Mouse (Mus musculus) right cerebral cortex, postnatal 36 days (tissue): ENCODE data around the gene Mink1.
"Not testable (repeated sequence)": the region's sequence is repeated elsewhere in the genome, so short reads cannot be mapped to it uniquely, and the experiment has no call there.

Experiments used
- DNase-seq, 2 experiments: peaks; one replicate each; pipeline ENCODE4 v3.0.0; 2022; ENCODE audit warnings: low spot score in 2 of 2, mixed read lengths in 1 of 2

The Mink1 gene

DNA sequence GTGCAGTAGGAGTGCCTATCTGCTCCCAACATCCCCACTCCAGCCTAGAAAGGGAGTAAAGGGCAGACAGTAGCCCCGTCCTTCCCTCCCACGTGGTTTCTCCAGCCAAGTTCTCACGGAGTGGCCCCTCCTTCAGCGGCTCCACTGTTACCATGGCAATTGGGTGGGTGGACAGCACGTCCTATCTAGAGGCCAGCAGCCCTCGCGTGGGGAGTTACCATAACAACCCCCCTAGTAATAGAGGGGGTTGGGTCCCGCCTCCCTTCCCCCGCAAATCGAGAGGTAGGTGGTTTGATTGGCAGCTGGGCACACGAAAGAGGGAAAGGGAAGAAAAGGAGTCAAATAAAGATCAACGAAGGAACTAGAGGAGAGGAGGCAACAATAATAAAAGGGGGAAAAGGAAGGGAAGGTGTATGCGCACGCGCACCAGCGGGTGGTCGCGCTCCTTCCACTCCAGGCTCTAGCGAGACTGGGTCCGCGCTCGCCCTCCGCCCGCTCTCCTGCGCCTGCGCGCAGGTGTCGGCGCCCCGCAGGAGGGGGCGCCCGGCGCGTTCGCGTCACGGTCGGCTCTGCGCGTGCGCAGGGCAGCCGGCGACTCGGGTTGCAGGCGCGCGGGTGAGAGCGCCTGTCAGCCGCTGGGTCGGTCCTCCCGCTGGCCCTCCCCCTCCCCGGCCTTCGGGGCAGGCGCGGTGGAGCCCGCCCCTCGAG, at the start of gene Mink1:
Gene Mink1, plus strand, starts transcription at position 595 of the 708 bp plus-strand sequence.
- DNase-seq, result peak; percentile 84 to 87

DNA sequence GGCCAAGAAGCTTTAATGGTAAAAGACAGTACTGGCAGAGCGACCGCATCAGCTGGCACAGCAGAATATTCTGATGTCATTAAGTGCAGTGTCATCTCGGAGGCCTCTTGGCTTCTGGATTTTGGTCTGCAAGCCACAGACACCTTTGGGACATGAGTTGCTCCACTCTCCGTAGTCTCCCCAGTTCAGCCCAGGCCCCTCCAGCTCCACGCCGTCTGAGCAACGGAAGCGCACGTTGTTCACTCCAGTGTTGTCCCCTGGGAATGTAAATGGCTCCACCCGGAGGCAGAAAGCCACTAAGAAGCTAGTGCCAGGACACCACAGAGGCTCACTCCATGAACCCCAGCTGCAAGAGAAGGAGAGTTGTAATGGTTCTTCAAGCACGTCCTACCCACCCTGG, 49.2 kb upstream of the Mink1 start:
- DNase-seq, result no peak

- DNase-seq, result no peak
Observed at GRCm38 (mm10) chr11:70514288-70514687, 48.4 kb upstream of the Mink1 start, which contains the start of gene Vmo1. Gene Vmo1, minus strand, starts transcription at chr11:70514616.

- no peak for DNase-seq
Observed at GRCm38 (mm10) chr11:70516352-70516751, 46.3 kb upstream of the Mink1 start.

DNA sequence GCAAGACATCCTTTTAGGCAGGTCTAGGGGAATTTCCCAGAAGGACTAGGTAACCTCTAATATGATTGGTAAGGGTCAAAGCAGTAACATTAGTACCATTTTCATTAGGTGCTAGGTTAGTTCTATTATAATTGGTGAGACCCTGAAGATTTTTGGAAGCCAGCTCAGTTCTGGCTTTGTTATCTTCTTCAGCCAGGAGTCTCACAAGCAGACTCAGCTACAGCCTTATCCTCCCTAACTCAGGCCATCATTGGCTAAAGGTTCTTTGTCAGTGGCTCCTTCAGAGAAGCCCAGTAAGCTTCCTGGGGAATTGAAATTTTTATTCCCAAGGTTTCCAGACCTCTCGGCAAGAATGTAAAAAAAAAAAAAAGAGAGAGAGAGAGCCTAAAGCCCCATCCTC, 44.2 kb upstream of the Mink1 start:
- DNase-seq, result no peak

DNA sequence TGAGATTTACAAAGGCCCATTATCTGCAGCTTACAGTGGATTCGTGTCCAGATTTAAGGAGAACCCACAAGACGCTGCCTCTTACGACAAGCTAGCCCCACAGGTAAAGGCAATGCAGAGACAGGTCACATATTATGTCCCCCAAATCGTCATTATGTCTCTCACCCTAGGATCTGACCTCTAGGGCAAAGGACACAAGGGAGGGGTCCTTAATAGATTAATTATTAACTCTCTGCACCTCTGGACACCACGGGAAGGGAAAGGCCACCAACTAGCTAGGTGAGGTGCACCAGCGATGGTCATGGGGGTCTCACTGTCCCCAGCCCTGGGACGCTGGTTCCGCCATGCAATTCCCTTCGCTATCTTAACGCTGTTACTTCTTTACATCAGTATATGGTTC, 43.8 kb upstream of the Mink1 start, which contains the start of gene Gltpd2:
Gene Gltpd2, plus strand, starts transcription at position 274 of the 400 bp plus-strand sequence.
- DNase-seq, result no peak

- DNase-seq, result no peak
Observed at GRCm38 (mm10) chr11:70520178-70520769, 42.4 kb upstream of the Mink1 start.

DNA sequence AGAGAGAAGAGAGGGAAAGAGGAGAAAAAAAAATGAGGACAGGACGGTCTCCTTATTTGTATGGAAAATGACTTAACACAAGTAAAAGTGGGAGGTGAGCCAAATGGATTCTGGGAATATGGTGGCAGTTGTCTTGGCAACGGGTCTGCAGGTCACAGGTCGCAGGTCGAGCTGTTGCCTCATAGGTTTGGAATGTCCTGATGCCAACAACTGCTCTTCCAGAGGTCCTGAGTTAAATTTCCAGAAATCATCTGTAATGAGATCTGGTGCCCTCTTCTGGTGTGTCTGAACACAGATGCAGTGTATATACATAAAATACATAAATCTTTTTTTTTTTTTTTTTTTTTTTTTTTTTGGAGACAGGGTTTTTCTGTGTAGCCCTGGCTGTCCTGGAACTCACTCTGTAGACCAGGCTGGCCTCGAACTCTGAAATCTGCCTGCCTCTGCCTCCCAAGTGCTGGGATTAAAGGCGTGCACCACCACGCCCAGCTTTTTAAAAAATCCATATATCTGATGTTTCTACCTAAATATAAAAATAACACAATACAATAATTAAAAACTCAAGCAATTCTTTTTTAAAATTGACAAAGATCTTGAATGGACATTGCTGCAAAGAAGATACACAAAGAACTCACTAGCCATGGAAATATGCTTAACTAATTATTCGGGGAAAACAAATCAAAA, 39.2 kb upstream of the Mink1 start:
- not testable (repeated sequence) for DNase-seq

- no peak for DNase-seq
Observed at GRCm38 (mm10) chr11:70524782-70525181, 37.9 kb upstream of the Mink1 start.

DNA sequence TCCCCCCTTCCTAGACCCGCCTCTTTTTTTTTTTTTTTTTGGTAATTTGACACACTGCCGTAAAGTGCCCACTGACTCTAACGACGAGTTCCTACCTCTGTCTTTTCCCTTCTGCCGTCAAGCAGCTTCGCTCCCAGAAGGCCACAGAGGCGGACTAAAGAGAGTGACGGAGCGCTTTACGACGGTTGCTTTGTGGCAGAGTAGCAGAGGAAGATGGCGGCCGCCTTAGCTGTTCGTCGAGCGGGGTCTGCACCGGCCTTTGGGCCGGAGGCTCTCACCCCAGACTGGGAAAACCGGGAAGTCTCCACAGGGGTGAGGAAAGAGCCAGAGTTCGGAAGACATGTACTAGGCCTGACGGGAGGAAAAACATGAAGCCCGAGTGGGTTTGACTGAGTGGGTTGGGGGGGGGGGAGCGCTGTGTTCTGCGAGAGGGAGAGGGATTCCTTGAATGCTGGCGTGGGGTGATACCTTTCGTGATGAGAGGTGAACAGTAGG, 37.5 kb upstream of the Mink1 start, which contains the start of gene Psmb6:
Gene Psmb6, plus strand, starts transcription at position 184 of the 495 bp plus-strand sequence.
- DNase-seq, result peak; percentile 89 to 95

- DNase-seq, result no peak
Observed at GRCm38 (mm10) chr11:70525726-70526125, 37.0 kb upstream of the Mink1 start.

DNA sequence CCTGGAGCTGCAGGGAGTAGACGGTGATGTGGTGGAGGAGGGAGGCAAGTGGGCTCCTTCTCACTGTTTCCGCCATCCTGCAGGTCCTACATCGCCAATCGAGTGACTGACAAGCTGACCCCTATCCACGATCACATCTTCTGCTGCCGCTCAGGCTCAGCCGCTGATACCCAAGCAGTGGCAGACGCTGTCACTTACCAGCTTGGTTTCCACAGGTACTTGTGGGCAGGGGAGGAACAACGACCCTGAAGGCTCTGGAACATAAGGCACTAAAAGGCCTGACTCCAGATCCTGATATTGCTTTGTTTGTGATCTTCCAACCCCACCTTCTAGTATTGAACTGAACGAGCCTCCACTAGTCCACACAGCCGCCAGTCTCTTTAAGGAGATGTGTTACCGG, 36.5 kb upstream of the Mink1 start:
- DNase-seq, result no peak

- no peak for DNase-seq
Observed at GRCm38 (mm10) chr11:70528610-70529009, 34.1 kb upstream of the Mink1 start.

DNA sequence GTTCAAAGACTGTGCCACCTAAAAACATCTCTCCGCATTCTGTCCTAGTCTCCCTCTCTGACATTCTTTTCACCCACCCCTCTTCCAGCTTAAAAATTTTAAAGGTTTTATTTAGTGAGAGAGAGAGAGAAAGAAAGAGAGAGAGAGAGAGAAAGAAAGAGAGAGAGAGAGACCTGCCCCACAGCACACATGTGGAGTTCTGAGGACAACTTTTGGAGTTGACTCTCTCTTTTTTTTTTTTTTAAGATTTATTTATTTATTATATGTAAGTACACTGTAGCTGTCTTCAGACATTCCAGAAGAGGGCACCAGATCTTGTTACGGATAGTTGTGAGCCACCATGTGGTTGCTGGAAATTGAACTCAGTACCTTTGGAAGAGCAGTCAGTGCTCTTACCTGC, 31.6 kb upstream of the Mink1 start:
- not testable (repeated sequence) for DNase-seq

GRCm38 (mm10) chr11:70532839-70533238, 29.8 kb upstream of the Mink1 start, which contains the start of gene Gm40193:
Gene Gm40193, minus strand, starts transcription at chr11:70532939.
- DNase-seq, result no peak

DNA sequence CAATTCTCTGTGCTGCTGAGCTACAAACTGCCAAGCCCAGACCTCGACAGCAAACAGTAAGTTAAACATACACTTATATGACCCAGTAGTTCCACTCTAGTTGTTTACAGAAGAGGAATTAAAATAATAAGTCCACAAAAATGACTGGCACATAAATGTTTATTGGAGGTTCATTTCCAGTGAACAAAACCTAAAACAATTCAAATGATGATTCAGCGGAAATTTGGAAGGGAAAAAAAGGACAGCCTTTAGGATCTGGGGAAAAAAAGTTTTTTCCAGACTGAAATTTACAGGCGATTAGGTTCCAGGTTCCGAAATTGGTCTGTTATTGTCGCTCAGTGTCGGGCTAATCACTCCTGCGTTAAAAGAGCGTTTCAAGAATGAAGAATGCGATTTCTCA, 23.3 kb upstream of the Mink1 start:
- DNase-seq, result no peak

GRCm38 (mm10) chr11:70539877-70540587, 22.6 kb upstream of the Mink1 start, which contains the start of gene Pld2:
Gene Pld2, plus strand, starts transcription at chr11:70540064.
- DNase-seq, result peak; percentile 61 to 62

DNA sequence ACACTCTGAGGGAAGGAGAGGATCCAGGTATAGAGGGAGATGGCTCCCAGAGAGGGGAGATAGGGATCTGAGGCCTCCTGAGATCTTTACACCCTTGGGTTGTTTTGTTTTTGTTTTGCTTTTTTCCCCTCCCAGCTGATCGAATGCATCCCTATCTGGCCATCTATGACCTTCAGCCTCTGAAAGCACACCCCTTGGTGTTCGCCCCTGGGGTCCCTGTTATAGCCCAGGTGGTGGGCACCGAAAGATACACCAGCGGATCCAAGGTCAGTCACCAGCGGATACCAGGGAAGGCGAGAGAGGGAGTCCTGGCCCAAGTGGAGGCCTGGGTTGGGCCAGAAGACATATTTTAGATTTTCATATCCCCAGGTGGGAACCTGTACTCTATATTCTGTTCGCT, 21.8 kb upstream of the Mink1 start:
- no peak for DNase-seq

GRCm38 (mm10) chr11:70541415-70541814, 21.3 kb upstream of the Mink1 start:
- DNase-seq, result no peak

- DNase-seq, result no peak
Observed at GRCm38 (mm10) chr11:70544496-70544895, 18.2 kb upstream of the Mink1 start.

DNA sequence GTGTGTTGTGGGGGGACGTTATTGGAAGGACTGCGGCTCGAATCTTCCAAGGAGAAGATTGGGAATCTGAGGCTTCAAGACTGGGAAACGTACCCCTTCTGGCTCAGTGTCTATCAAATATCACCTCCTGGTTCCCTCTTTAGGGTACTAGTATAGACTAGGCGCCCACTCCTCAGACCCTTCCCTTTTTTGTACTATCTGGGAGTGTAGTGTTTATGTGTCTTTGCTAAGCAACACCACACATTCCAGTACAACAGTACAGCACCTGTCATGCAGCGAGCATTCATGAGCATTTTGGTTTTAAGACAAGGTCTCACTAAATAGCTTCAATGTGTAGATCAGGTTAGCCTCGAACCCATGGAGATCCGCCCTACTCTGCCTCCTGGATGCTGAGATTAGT, 11.2 kb upstream of the Mink1 start:
- no peak for DNase-seq

DNA sequence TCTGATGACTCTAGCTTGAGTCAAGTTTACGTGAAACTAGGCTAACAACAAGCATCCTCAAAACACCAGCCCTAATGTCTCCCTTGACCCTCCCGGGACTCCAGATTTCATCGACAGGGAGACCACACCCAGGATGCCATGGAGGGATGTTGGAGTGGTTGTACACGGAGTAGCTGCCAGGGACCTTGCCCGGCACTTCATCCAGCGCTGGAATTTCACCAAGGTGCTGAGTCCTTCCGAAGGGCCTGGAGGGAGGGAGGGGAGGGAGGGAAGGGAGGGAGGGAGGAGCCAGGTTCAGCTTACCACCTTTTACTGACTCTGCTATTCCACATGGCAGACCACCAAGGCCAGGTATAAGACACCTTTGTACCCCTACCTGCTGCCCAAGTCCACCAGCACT, 8.7 kb upstream of the Mink1 start:
- DNase-seq, result no peak
